Mouse (Mus musculus): ENCODE measurements around the gene Eml6.

DNA sequence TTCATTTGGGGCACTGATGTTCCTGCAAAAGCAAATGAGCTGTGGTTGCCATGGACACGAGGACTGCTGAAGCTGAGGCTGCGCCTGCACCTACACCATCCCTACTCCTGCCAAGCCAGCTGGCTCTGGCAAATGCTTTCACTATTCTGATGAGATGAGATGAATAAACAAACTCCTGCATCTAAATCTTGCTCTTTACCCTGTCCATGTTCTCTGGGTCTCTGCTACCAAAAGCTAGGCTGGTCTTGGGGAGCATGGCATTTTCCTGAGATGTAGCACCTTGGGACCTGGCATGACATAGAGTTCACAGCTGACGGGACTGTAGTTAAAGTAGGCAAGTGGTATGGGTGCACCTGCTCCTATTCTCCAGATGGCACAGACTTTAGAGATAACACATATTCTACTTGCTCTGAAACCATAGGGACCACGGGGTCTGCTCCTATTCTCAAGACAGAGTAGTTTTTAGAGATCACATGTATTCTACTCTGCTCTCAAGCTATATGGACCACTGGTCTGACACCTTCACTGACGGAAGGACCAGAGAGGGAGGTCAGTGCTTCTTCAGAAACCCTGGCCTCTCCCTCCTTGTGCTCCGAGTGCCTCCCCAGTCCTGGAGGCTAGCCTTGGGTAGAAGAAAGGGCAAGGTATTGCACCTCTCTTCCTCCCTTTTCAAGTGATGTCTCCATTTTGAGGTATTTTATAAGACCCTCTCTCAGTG, 236.8 kb downstream of the Eml6 start:
- TF ChIP-seq CTCF (IDR thresholded peaks at IDR 0.05; ENCODE audit: control insufficient read depth, insufficient read depth, insufficient replicate concordance, low read depth, low read length), result no peak
- TF ChIP-seq POLR2A (IDR thresholded peaks at IDR 0.05; ENCODE audit: control insufficient read depth, low read depth, low read length), result no peak
